Mouse (Mus musculus): ENCODE data around the gene Schip1.

The Schip1 gene

DNA sequence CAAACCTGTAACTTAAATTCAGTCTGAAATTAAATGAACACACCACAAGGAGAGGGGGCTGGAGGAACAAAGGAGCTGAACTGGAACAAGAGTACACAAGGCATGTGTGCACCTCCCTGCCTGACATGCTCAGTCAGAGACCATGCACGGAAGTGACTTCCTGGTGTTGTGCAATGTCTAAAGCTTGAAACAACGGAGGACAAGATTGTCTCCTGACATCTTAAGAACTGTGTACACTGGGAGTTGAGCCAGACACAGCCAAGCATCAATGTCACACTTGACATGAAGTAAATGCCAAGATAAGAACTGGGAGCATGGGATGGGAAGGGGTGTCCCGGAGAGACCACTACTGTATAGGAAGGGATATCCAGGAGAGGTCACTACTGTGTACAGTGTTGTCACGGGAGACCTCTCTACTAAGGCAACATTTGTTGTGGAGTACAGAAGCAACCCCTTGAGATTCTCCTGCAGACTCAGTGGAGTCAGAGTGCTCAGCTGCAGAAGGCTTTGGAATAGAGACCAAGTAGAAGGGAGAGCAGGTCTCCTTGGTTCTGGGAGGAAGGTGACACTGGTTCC is 490.6 kb downstream of the Schip1 start:
- DNase-seq (ENCODE audit: low read depth, low spot score), result no peak

DNA sequence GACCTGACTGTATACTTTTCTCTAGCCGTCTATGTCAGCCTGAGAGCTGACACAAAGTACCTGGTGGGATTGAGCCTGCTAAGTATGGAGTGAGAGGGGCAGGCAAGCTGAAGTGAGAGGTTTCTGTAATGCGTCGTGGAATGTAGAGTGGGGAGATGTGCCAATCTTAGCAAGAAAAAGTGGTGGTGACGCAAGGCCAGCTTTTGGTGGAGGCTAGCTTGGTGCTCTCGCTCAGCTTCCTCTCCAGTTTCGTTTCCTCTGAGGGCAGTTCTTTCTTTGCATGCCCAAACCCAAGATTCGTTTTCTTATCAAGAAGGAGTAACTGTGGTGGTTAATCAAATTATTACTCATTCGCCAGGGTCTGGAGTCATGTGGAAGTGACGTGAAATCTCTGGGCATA is 492.3 kb downstream of the Schip1 start:
- DNase-seq (ENCODE audit: low read depth, low spot score), result no peak

DNA sequence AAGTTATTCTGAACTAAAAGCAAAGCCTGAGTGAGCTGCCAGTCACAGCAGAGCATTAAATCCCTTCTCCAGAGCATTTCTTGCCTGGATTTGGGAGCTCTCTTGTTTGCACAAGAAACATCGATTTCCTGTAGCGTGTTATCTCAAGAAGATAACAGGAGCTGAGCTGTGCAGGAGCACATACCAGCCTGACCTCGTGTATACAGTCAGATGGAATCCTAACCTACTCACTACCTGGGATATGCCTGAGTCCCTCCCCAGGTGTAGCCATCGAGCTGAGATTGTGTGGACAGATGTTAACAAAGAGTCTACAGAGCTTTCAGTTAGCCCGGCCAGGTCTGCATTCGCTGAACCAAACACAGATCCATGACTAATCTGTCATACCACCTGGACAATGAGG is 494.1 kb downstream of the Schip1 start:
- no peak for DNase-seq (ENCODE audit: low read depth, low spot score)

DNA sequence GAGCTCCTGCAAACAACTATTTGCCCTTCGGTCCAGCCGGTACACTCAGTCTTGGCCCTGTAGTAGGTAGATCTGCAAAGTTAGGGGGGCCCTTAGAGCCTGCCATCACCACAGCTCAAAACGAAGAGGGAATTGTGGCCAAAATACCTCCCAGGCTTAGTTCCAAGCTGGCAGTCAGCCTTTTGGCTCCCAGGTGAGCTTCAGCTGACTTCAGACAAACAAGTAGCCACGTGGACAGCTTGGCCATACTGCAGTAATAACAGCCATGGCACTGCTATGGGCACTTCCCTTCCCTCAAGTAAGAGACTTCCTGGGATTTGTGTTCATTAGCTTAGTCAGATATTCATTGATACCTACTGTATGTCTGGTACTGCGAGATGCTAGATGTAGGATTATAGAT is 495.5 kb downstream of the Schip1 start:
- DNase-seq (ENCODE audit: low read depth, low spot score), result no peak

DNA sequence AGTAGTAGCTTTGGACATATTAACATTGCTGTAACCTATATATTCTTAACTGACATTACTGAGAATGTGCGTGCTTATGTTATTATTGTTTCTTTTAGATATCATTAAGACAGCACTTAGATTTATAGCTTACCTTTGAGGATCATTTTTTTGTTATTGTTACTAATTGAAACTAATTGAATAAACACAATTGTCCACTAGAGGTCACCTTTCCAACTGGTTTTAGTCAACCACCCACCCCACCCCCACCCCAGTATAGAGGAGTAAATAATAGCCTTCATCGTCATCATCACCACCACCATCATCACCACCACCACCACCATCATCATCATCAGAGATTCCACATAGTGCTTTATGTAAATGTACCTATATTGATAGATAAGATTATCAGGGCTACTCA is 498.2 kb downstream of the Schip1 start:
- DNase-seq (ENCODE audit: low read depth, low spot score), result no peak

DNA sequence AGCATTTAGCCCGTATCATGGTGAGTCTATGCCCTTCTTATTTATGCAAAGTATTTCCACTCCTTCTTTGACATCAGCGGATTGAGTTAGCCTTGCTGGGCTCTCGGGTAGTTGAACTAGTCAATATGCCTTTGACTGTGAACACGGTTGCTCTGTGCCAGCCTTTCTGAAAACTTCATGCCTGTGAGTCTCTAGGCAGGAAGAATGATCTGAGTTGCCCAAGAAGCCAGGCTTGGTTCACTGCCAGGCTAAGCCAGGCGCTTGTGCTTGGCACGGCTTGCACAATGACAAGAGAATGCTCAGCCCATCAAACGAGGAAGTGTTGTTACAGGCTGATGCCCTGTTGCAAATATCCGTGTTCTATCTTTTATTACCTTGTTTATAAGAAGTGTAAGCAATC is 499.3 kb downstream of the Schip1 start:
- no peak for DNase-seq (ENCODE audit: low read depth, low spot score)

DNA sequence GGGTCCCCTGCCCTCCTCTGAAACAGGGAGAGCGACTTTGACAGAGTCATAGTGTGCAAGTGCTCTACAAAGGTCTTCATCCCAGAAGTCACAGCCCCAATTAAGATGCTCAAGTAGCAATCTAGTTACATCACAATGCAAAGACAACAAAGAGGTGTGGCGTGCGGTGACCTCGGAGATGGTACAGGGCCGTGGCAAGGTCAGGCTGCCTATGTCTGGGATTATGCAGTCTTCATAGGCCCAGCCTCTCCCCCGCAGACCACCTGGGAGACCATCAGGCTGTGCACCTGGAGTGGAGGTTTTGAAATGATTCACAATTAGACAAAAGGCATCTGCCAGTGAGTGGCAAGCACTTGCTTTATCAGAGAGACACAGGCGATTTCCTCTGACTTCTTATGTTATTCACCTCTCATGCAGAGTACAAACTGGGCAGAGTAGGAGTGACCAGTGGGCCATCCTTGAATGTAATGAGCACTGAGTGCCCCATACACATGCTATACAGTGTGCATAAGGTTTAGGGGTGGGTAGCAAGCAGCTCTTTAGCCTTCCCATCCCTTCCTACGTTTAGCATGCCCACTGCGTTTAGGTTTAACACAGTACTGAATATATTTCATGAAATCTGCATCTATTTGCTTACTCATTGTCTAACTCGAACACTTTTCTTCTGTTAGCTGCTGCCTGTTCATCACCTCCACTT is 500.5 kb downstream of the Schip1 start:
- DNase-seq (ENCODE audit: low read depth, low spot score), result no peak

DNA sequence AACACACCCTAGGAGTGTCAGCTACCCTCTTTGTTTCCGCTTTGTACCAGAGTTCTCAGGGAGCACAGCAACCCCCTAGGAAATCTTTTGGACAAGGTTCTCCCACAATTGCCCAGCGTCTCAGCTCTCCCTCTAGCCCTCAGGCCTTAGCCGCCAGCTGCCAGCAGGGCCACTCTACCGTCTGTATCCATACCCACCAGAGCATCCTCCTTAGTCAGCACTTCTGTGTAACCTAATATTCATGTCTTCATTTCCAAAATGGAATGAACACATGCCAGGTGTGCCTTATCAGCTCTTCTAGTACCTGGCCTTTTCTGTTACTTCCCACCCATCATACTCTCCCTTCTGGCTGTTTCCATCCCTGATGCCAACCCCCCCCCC is 501.1 kb downstream of the Schip1 start:
- DNase-seq (ENCODE audit: low read depth, low spot score), result no peak

DNA sequence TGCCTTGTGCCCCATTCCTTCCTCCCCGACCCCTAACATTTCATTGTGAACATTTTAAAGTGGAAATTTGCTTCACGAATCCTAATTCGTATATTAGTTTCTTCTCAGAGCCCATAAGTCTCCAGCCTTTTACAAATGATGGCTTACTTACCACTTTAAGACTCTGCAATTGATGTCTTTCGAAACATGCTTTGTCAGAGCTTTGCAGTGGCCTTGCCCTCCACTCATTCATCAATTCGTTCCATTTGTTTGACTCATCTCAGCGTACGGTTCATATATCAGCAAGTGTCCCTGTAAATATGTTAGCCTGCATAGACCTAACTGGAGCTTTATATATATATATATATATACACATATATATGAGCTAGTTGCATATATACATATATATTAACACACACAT is 503.0 kb downstream of the Schip1 start:
- DNase-seq (ENCODE audit: low read depth, low spot score), result no peak

DNA sequence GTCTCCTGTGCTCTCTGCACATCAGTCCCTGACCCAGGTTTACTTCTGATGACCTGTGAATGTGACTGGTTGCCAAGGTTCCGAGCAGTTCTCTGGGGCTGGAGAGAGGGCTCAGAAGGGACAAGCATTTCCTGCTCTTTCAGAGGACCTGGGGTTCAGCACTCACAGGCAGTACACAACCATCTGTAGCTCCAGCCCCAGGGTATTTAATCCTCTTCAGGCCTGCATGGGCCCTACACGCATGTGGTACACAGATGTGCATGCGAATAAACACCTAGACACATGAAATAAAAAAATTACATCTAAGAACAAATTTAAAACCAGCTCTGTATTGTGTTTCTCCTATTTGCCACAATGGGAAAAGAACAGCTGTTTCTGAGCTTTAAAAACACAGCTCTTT is 503.5 kb downstream of the Schip1 start:
- peak; percentile 68 for DNase-seq (ENCODE audit: low read depth, low spot score)

DNA sequence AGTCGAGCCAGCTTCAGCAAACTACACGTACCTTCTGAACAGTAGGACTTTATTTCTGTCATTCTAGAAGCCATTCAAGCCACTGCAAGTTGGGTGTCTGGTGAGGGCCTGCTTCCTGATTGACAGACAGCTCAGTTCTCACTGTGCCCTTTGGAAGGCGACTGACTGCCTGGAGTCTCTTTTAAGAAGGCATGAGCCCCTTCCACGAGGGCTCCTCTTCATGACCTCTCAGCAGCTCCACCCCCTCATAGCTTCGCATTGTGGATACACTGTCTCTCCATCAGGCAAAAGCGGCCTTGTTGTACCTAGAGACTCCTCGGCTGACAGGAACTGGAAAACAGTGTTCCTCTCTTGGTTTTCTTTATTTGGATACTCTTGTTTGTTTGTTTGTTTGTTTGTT is 504.1 kb downstream of the Schip1 start:
- no peak for DNase-seq (ENCODE audit: low read depth, low spot score)

DNA sequence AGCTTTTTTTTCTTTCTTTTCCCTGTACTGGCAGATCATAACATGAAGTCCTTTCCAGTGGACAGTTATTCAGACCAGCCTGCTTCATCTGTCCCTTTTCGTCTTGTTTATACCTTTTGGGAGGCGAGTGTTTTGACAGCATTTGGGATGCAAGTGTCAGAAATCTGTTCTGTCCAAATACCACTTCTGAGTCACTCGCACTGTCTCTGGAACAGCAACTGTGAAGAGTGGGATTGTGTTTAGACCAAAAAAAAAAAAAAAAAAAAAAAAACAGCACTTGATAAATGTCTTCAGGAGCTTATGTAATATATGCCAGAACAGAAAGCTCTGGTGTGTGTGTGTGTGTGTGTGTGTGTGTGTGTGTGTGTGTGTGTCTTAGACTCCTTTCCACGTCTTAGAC is 505.7 kb downstream of the Schip1 start:
- no peak for DNase-seq (ENCODE audit: low read depth, low spot score)

DNA sequence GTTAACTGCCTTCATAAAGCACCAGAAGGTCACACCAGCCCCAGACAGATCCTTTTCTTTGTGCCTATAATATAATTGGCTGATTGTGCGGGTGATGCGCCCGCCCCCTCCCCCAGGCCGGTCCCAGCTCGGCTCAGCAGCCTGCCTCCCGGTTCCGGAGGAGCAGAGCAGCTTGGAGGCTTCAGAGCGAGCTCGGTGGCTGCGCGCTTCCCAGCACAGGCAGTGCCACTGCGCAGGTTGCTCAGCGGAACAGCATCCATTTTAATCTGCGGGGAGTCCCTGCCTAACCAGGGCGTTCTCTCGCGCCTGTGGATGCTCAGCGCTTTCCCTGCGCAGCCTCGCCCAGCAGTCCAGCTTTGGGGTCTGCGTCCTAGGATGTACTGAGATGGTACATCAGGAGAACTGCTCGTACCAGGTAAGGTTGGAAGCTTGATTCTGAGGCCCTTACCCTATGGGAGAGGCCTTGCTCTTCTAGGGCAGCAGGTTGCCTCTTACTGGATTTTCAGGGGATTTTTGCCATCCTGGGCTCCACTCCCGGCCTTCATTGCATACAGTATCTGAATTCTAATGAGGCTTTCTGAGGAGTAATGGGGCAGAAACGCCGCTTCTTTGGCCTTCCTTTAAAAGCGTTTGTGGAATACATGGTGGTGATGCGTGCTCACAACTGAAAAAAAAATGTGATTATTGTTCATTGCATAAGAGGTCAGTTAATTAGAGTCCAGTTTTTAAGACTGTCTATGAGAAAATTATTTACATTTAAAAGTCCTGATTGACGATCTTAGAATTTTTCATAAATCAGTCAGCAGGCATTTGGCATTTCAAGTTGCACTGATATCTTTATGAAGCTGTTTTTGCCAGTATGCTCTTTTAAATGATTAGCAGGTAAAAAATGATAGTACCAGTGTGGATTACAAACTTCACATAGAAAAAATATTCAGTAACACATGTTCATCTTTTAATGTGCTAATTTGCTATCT is 507.9 kb downstream of the Schip1 start:
- DNase-seq (ENCODE audit: low read depth, low spot score), result no peak

DNA sequence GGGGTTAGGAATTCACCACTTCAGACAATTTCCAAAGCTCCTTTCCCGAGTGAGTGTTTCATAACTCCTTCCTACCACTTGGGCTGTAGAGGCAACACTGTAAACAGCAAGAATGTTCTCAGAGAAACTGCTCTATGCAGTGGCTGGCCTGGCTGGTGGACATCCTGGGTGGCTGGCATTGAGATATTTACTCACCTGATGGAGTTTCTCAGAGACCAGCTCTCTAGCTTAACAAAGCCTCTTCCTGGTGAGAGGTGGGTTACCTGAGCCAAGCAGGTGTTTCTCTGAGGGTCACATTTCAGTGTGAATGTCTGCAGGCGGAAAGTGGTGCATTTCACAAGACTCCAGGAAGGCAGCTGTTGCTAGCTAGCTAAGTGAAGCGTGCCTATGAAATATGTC is 508.6 kb downstream of the Schip1 start:
- DNase-seq (ENCODE audit: low read depth, low spot score), result no peak

DNA sequence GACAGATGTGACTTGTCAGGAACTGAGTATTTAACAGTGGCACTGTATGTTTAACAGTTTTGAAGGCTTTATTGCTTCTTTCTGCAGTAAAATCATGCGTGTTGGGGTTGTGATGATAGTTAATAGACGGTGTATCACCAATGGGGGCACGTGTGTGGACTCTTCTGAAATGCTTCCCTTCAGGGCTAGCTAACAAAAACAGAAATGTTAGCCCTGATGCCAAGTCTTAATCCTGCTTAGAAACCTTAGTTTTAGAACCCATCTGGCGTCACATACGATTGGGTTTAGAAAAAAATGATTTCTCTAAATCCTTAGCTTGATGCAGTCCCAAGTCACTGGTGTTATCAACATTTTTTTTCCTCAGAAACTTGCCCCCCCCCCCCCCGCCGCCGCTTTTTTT is 509.5 kb downstream of the Schip1 start:
- no peak for DNase-seq (ENCODE audit: low read depth, low spot score)

DNA sequence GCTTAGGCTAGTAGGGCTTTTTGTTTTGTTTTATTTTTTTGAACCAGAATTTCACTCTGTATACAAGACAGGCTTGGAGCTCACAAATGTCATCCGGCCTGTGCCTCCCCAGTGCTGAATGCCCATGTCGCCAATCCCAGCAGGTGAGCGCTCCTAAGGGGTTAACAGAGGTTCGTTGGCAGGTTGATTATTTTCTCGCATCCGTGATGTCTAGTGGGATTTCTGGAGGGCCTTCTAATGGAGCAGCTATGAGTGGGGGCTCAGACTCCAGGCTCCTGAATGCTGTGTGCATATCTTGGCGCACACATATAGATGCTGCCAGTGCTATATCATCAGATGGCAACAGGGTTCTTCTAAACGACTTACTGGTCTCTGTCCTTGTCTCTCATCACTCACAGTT is 510.0 kb downstream of the Schip1 start:
- no peak for DNase-seq (ENCODE audit: low read depth, low spot score)

DNA sequence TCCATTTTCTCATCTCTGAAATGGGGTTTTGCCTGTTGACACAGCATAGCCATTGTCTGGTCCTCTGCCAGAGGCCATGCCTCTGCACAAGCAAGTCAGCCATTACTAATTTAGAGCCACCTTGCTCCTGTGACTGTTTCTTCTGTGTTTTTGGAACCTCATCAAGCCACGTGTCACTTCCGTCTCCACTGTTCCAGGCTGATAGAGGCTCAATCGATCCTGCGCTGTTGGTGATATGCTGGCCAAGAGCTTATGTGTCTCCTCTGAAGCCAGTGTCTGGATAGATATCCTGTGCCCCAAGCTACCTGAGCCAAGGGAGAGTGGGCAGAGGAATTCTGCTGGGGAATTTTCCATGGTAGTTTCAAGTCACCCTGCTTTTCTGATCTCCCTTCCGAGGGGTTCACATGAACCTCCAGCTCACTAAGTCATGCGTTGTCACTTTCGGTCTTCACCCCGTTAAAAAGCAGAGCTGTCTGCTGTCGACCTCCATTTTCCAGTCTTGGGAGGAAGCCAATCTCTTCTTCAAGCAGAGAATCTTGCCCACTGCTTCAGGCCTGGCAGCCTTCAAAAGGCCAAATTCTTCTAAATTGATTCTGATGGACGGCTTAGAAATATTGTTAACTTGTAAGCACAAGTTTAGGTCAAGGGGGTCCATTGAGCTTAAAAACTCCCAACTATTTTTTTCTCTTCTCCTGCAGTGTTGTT is 511.2 kb downstream of the Schip1 start:
- DNase-seq (ENCODE audit: low read depth, low spot score), result no peak

DNA sequence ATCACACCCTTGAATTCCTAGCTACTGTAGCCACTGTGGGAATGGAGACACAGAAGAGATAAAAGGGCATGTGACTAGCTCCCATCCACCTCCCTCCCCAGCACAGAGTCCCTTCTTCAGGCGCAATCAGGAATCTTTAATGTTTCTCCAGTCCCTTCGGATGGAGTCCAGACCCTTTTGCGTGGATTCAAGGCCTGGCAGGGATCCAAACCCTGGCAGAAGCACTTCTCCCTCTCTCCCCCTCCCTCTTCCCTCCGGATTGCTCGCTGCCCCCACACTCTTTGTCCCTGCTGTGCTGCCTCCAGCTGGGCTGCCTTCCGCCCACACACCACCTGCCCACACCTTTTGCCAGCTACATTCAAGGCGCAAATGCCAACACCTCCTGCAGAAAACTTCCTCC is 511.8 kb downstream of the Schip1 start:
- no peak for DNase-seq (ENCODE audit: low read depth, low spot score)

DNA sequence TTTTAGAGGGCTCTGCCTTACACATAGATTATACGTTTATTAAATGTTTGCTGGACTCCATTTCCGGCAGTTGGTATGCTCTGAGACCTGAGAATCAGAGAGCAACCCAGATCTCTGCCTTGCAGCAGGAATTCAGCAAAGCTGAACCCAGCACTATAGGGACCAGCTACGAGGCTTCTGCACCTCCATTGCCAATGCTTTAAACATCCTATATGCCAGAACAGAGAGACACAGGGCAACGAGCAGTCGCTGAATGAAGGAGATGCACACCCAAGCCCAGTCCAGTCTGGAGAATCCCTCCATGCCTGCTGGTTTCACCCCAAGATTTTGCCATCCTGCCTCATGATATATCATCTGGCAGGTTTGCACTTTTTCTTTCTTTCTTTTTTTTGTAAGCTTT is 512.3 kb downstream of the Schip1 start:
- DNase-seq (ENCODE audit: low read depth, low spot score), result no peak

DNA sequence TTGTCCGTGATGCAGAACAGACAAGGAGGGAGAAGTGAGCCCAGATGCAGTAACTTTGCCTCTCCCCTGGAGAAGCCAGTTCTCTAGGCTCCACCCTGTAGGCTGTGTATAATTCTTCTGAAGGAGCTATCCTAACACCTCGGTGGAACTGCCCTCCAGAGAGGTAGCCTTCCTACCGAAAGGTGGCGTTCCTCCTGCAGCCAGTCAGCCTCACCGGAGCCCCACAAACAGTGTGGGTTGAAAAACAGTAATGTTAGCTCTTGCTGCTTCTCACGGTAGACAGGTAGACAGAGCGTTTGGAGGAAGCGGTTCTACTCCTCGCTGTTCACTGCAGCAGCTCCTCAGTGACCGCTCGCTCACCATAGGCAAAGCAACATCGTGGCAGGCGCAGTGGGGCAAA is 517.0 kb downstream of the Schip1 start:
- no peak for DNase-seq (ENCODE audit: low read depth, low spot score)

DNA sequence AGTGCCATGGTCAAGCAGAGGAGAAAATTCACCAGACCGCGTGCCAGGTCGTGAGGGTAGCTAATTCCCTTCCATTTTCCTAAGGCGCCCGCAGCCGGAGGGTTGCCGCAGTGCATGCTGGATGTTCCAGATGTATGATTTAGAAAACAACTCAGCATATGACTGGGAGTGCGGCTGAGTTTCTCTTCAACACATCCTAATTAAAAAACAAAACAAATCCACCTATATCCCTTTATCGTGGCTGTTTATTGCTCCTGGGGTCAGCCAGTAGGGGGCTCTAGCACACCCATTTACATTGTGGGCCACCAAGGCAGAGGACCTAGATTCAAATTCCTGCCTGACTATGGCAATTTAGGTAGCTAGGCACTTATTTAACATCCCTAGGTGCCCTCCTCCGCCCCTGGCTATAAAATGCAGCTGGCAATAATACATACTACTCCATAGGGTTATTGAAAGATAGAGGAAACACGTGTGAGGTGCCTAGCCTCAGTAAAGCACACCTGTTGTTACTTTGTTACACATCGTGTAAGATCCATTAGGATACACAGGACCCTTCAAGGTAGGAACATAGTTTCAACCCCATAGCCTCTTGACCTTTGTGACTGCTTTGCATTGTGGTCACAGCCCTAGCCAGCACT is 517.6 kb downstream of the Schip1 start:
- no peak for DNase-seq (ENCODE audit: low read depth, low spot score)

Data from forelimb bud, embryonic 11.5 days (tissue).